Mouse (Mus musculus) intestine, postnatal 0 days (tissue): ENCODE measurements around the gene Plekhb2. TPM values are rescaled to one million over a fixed set of nuclear protein-coding genes. Genes with fewer than 3 reads are reported as not detected.

Experiments
- ATAC-seq: fragments of 200-750 bp; cut with Nextera tagmentation; 2 replicates; pipeline ENCODE4 v1.8.0; 2017; ENCODE audit warnings: mild to moderate bottlenecking, moderate TSS enrichment, moderate library complexity
- H3K27ac ChIP-seq: fragments of 300-500 bp; sonication (generic); 2 replicates; pipeline ENCODE4 v1.5.1; 2014; ENCODE audit warnings: mild to moderate bottlenecking, low read depth, low read length, moderate library complexity
- H3K27me3 ChIP-seq: fragments of 300-500 bp; sonication (generic); replicated peaks from 2 replicates; pipeline ENCODE4 v1.6.1; 2014; ENCODE audit warnings: low read length, mixed read lengths; ENCODE audit not compliant: control insufficient read depth, insufficient read depth
- H3K36me3 ChIP-seq: fragments of 300-500 bp; sonication (generic); 2 replicates; pipeline ENCODE4 v1.6.1; 2014; ENCODE audit warnings: mild to moderate bottlenecking, moderate library complexity; ENCODE audit not compliant: control insufficient read depth, insufficient read depth
- H3K4me1 ChIP-seq: fragments of 300-500 bp; sonication (generic); replicated peaks from 2 replicates; pipeline ENCODE4 v1.6.1; 2014; ENCODE audit warnings: antibody characterized with exemption, low read length, mixed read lengths; ENCODE audit not compliant: control insufficient read depth, insufficient read depth
- H3K4me2 ChIP-seq: fragments of 300-500 bp; sonication (generic); replicated peaks from 2 replicates; pipeline ENCODE4 v1.6.1; 2014; ENCODE audit warnings: low read depth, mild to moderate bottlenecking, moderate library complexity
- H3K4me3 ChIP-seq: fragments of 300-500 bp; sonication (generic); 2 replicates; pipeline ENCODE4 v1.5.1; 2014; ENCODE audit warnings: low read depth, low read length
- H3K9ac ChIP-seq: fragments of 300-500 bp; sonication (generic); 2 replicates; pipeline ENCODE4 v1.6.1; 2014; ENCODE audit warnings: mild to moderate bottlenecking, low read depth, low read length
- H3K9me3 ChIP-seq: fragments of 300-500 bp; sonication (generic); 2 replicates; pipeline ENCODE4 v1.6.1; 2016; ENCODE audit warnings: mixed run types; ENCODE audit not compliant: control insufficient read depth
- CTCF ChIP-seq: sonication (generic); IDR thresholded peaks from 2 replicates; pipeline ENCODE4 v1.5.1; 2016; ENCODE audit warnings: low read depth, mild to moderate bottlenecking, control low read depth, antibody characterized with exemption, moderate library complexity
- WGBS: fragments of 180-500 bp; shearing (Covaris S2); extraction: QIAGEN DNeasy Blood & Tissue Kit; methylation state at CpG from one replicate; pipeline ENCODE4 v1.1.7; 2014; 5-methylcytosine and 5-hydroxymethylcytosine counted together
- polyA plus RNA-seq: library from polyadenylated mRNA; unstranded; fragments of >200 nt; fragmentation: Nextera tagmentation; extraction: Ambion mirVana; gene quantifications from 2 replicates; pipeline ENCODE4 v1.2.1, GENCODE M21; 2015

Gene Plekhb2
- polyA plus RNA-seq, 1 experiment from 2014 or later = 191 TPM

GRCm38 (mm10) chr1:34841709-34842388 is 7.9 kb upstream of the Plekhb2 start:
- Histone ChIP-seq H3K9ac (peak overlapping the region; percentile 90), H3K4me2 (peak overlapping the region; percentile 76), H3K9me3 (no peaks in the 10 kb centered on the region), H3K4me1 (peaks cover 5% of the 10 kb centered on the region; the same call in 1 of the 2 replicates), H3K27ac (peak overlapping the region; percentile 97), H3K36me3 (no peaks in the 10 kb centered on the region), H3K27me3 (no peaks in the 10 kb centered on the region), H3K4me3 (peak overlapping the region; percentile 82)
- under 1% methylated on average over 12 of the region's 12 CpGs for WGBS
- no peak for TF ChIP-seq CTCF
- ATAC-seq = no peak

- TF ChIP-seq CTCF = no peak
- Histone ChIP-seq H3K36me3 (no peaks in the 10 kb centered on the region), H3K27ac (peak overlapping the region; percentile 97), H3K27me3 (no peaks in the 10 kb centered on the region), H3K4me2 (peak overlapping the region; percentile 76), H3K9me3 (no peaks in the 10 kb centered on the region), H3K9ac (peak overlapping the region; percentile 90), H3K4me3 (peak overlapping the region; percentile 82), H3K4me1 (peaks cover 5% of the 10 kb centered on the region; the same call in 1 of the 2 replicates)
- peak; percentile 92 for ATAC-seq
- under 1% methylated on average over 31 of the region's 51 CpGs for WGBS
Measured at GRCm38 (mm10) chr1:34842389-34842861, 7.4 kb upstream of the Plekhb2 start.

GRCm38 (mm10) chr1:34842887-34843618 is 6.7 kb upstream of the Plekhb2 start, which contains the start of gene Fam168b:
Fam168b (minus strand) TSS chr1:34843065.
- ATAC-seq = peak; percentile 94
- peak within 1 kb of the TSS; percentile 82 for H3K4me3 ChIP-seq
- H3K27me3 ChIP-seq = no peaks in the 10 kb centered on the region
- peak within 1 kb of the TSS; percentile 97 for H3K27ac ChIP-seq
- TF ChIP-seq CTCF = 0 out of 2 replicates have a peak, but pooled peaks have one; percentile 13
- peak within 1 kb of the TSS; percentile 90 for H3K9ac ChIP-seq
- peaks cover 5% of the 10 kb centered on the region; the same call in 1 of the 2 replicates for H3K4me1 ChIP-seq
- no peaks in the 10 kb centered on the region for H3K9me3 ChIP-seq
- WGBS = 1% methylated on average over 44 of the region's 59 CpGs
- no peaks in the 10 kb centered on the region for H3K36me3 ChIP-seq
- peak within 1 kb of the TSS; percentile 76 for H3K4me2 ChIP-seq

GRCm38 (mm10) chr1:34847070-34847469 is 2.7 kb upstream of the Plekhb2 start:
- no peaks in the 10 kb centered on the region for H3K27me3 ChIP-seq
- TF ChIP-seq CTCF = no peak
- no peaks in the 10 kb centered on the region for H3K36me3 ChIP-seq
- H3K4me2 ChIP-seq = no peak overlapping the region
- H3K27ac ChIP-seq = no peak overlapping the region
- no peak overlapping the region for H3K9ac ChIP-seq
- no peaks in the 10 kb centered on the region for H3K4me1 ChIP-seq
- H3K9me3 ChIP-seq = no peaks in the 10 kb centered on the region
- no peak overlapping the region for H3K4me3 ChIP-seq
- WGBS = 87% methylated on average over 3 of the region's 3 CpGs
- ATAC-seq = no peak

GRCm38 (mm10) chr1:34850343-34851136 is 764 bp downstream of the Plekhb2 start:
- Histone ChIP-seq H3K9ac (peak overlapping the region; percentile 81), H3K27ac (peak overlapping the region; percentile 97), H3K27me3 (no peaks in the 10 kb centered on the region), H3K9me3 (no peaks in the 10 kb centered on the region), H3K4me3 (peak overlapping the region; percentile 77), H3K4me1 (no peaks in the 10 kb centered on the region), H3K4me2 (peak overlapping the region; percentile 94), H3K36me3 (no peaks in the 10 kb centered on the region)
- WGBS = 31% methylated on average over 10 of the region's 11 CpGs
- no peak for TF ChIP-seq CTCF
- peak; percentile 18 for ATAC-seq
